Mouse (Mus musculus) CD8-positive naive resting alpha-beta T cell, adult 57 days (primary cell): ENCODE measurements around the gene Olfr1279. TPM values are rescaled to one million over a fixed set of nuclear protein-coding genes. Genes with fewer than 3 reads are reported as not detected.

Experiments used
- total RNA-seq: library from RNA; stranded (reverse); gene quantifications from one replicate; pipeline ENCODE4 v1.2.4, GENCODE M21; 2023

Olfr1279 gene
- total RNA-seq = not detected

GRCm38 (mm10) chr2:111300374-111300773 lies at the start of gene Olfr1279:
TSS of gene Olfr1279 (plus strand) at chr2:111300635.

GRCm38 (mm10) chr2:111254216-111254615 lies 46.2 kb upstream of the Olfr1279 start, which contains the start of gene Olfr1276:
TSS of gene Olfr1276 (plus strand) at chr2:111254516.

GRCm38 (mm10) chr2:111274006-111274405 lies 26.4 kb upstream of the Olfr1279 start, which contains the start of gene Olfr1277:
TSS of gene Olfr1277 (minus strand) at chr2:111274106.

GRCm38 (mm10) chr2:111289836-111290235 lies 10.6 kb upstream of the Olfr1279 start, which contains the start of gene Olfr1278:
TSS of gene Olfr1278 (plus strand) at chr2:111290136.

GRCm38 (mm10) chr2:111313717-111314116 lies 13.3 kb downstream of the Olfr1279 start, which contains the start of gene Olfr1280:
TSS of gene Olfr1280 (plus strand) at chr2:111314017.

GRCm38 (mm10) chr2:111326220-111326619 lies 25.8 kb downstream of the Olfr1279 start, which contains the start of gene Olfr1281:
TSS of gene Olfr1281 (plus strand) at chr2:111326520.

DNA sequence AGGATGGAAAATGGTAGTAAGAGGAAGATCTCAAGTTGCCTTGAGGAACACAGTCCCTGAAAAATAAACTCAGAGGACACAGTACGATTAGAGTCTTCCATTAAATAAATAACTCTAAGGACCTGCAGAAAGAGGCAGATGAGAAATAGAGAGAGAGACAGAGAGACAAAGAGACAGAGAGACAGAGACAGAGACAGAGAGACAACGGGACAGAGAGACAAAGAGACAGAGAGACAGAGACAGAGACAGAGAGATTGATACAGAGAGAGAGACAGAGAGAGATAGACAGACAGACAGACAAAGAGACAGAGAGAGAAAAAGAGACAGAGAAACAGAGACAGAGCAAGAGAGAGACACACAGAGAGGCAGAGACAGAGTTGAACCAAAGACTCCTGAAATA lies 35.5 kb downstream of the Olfr1279 start, which contains the start of gene Olfr1282:
Gene Olfr1282, minus strand, starts transcription at position 101 of the 400 bp plus-strand sequence.

Other genes with a start within 250 kb of the Olfr1279 start
- not detected for gene Gm13941, start 194.7 kb upstream of the Olfr1279 start, total RNA-seq
- not detected for gene Gm15130, start 147.7 kb upstream of the Olfr1279 start, total RNA-seq
- not detected for gene 4930430A15Rik, start 71.0 kb upstream of the Olfr1279 start, total RNA-seq
- not detected for gene Olfr1275, start 65.3 kb upstream of the Olfr1279 start, total RNA-seq
- not detected for gene Olfr1276, start 46.1 kb upstream of the Olfr1279 start, total RNA-seq
- gene Olfr1277, start 26.5 kb upstream of the Olfr1279 start, total RNA-seq = not detected
- gene Olfr1278, start 10.5 kb upstream of the Olfr1279 start, total RNA-seq = not detected
- gene Olfr1280, start 13.4 kb downstream of the Olfr1279 start, total RNA-seq = not detected
- gene Olfr1281, start 25.9 kb downstream of the Olfr1279 start, total RNA-seq = not detected
- gene Olfr1282, start 35.4 kb downstream of the Olfr1279 start, total RNA-seq = not detected
- gene Olfr1283, start 66.2 kb downstream of the Olfr1279 start, total RNA-seq = not detected
- gene Olfr1284, start 74.9 kb downstream of the Olfr1279 start, total RNA-seq = not detected
- not detected for gene Olfr1286, start 122.5 kb downstream of the Olfr1279 start, total RNA-seq
- not detected for gene Olfr1287, start 148.5 kb downstream of the Olfr1279 start, total RNA-seq
- gene Olfr1288, start 173.5 kb downstream of the Olfr1279 start, total RNA-seq = not detected
- not detected for gene Olfr1289, start 180.2 kb downstream of the Olfr1279 start, total RNA-seq
- not detected for gene Olfr1290, start 193.2 kb downstream of the Olfr1279 start, total RNA-seq
- not detected for gene Olfr1291-ps1, start 196.5 kb downstream of the Olfr1279 start, total RNA-seq
- not detected for gene Olfr1293-ps, start 224.6 kb downstream of the Olfr1279 start, total RNA-seq
- not detected for gene Olfr1294, start 239.7 kb downstream of the Olfr1279 start, total RNA-seq